Mouse (Mus musculus): ENCODE data around the gene Mrps26.

DNA sequence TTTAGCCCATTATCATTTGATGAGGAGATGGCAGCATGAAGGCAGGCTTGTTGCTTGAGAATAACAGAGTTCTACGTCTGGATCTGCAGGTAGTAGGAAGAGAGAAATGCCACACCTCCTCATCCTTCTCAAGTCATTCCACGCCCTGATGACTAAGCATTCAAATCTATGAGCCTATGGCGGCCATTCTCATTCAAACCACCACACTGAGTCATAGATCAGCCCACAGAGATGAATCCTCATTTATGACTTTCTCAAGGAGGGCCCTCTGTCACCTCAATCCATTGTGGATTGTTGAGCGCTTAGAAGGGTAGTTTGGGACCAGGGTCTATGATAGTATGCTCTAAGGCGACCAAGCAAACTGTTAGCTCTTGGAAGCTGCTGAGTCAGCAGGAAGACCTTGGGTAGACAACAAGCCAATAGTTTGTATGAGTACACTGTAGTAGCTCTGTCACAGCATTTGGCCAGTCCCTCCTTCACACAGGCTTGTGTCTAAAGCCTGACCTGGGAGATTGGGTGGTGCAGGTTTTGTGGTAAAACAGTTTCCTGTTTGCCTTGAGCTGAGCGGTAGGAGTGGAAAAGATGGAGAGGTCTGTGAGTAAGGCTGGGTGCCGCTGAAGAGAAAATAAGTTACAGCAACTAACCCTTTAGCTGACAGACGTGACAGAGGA is 24.5 kb upstream of the Mrps26 start:
- no peak for TF ChIP-seq KAT2A (IDR thresholded peaks at IDR 0.05; ENCODE audit: insufficient replicate concordance, low read length)
- TF ChIP-seq HCFC1 (IDR thresholded peaks at IDR 0.05; ENCODE audit: low read depth, low read length): no peak
- no peak for TF ChIP-seq CTCF (conservative IDR thresholded peaks at IDR 0.05 in 1 of 2, IDR thresholded peaks at IDR 0.05 in 1 of 2; ENCODE audit: low read depth in 2 of 2, low read length in 2 of 2)
- TF ChIP-seq BHLHE40 (IDR thresholded peaks at IDR 0.05; ENCODE audit: low read depth, low read length): no peak
- TF ChIP-seq ZKSCAN1 (IDR thresholded peaks at IDR 0.05; ENCODE audit: borderline replicate concordance, low read depth, low read length): no peak
- TF ChIP-seq NELFE (IDR thresholded peaks at IDR 0.05; ENCODE audit: low read depth, low read length): no peak
- TF ChIP-seq POLR2AphosphoS2 (IDR thresholded peaks at IDR 0.05; ENCODE audit: low read depth, low read length): no peak
- TF ChIP-seq E2F4 (IDR thresholded peaks at IDR 0.05; ENCODE audit: insufficient replicate concordance, low read depth, low read length): no peak
- no peak for TF ChIP-seq SMC3 (IDR thresholded peaks at IDR 0.05; ENCODE audit: low read depth, low read length)
- TF ChIP-seq POLR2A (IDR thresholded peaks at IDR 0.05; ENCODE audit: low read depth, low read length): no peak
- no peak for TF ChIP-seq EP300 (IDR thresholded peaks at IDR 0.05; ENCODE audit: low read length)
- TF ChIP-seq TCF12 (IDR thresholded peaks at IDR 0.05; ENCODE audit: low read depth, low read length): no peak

Data from CH12.LX (cell line).